In genomic region chr14:56865112-56865511, GRCm38 (mm10) we compare ENCODE assay signal across 8 mouse cellular contexts. TPM values are rescaled to one million over a fixed set of nuclear protein-coding genes. Genes with fewer than 3 reads are reported as not detected.
DNase-seq lines count a peak whose midpoint lies in the region; ATAC-seq and TF ChIP-seq lines count a peak whose summit lies in the region.
"Not testable (repeated sequence)": the region's sequence is repeated elsewhere in the genome, so short reads cannot be mapped to it uniquely, and the experiment has no call there.

No protein-coding gene starts in this region.

- 4% methylated on average over 30 of the region's 30 CpGs for WGBS in embryonic facial prominence, embryonic 14.5 days
- WGBS in hindbrain, embryonic 10.5 days: 3% methylated on average over 30 of the region's 30 CpGs
- 3% methylated on average over 30 of the region's 30 CpGs for WGBS in intestine, postnatal 0 days
- 4% methylated on average over 30 of the region's 30 CpGs for WGBS in limb, embryonic 15.5 days
- 4% methylated on average over 30 of the region's 30 CpGs for WGBS in lung, postnatal 0 days
- WGBS in neural tube, embryonic 12.5 days: 3% methylated on average over 30 of the region's 30 CpGs

- H3K27ac ChIP-seq in embryonic facial prominence, embryonic 14.5 days (replicated peaks; ENCODE audit: low read depth, low read length); gastrocnemius, adult 2 months; intestine, postnatal 0 days (ENCODE audit: low read depth, low read length); limb, embryonic 15.5 days; lung, postnatal 0 days (ENCODE audit: low read length); neural tube, embryonic 12.5 days: not testable (repeated sequence)
- H3K27ac ChIP-seq in hindbrain, embryonic 10.5 days: peak overlapping the region; percentile 69

- not testable (repeated sequence) for H3K9me3 ChIP-seq in E14TG2a.4 (ENCODE audit: low read length); embryonic facial prominence, embryonic 14.5 days (ENCODE audit: control insufficient read depth, low read length); hindbrain, embryonic 10.5 days; intestine, postnatal 0 days (ENCODE audit: control insufficient read depth); limb, embryonic 15.5 days; lung, postnatal 0 days (ENCODE audit: low read length); neural tube, embryonic 12.5 days

- peak overlapping the region; percentile 59 for H3K9ac ChIP-seq in embryonic facial prominence, embryonic 14.5 days (ENCODE audit: low read depth, low read length)
- not testable (repeated sequence) for H3K9ac ChIP-seq in intestine, postnatal 0 days (ENCODE audit: low read depth, low read length); limb, embryonic 15.5 days; lung, postnatal 0 days (replicated peaks; ENCODE audit: low read depth)
- peak overlapping the region; percentile 35; the same call in 1 of the 2 replicates for H3K9ac ChIP-seq in neural tube, embryonic 12.5 days

- peak overlapping the region; percentile 77 for H3K4me3 ChIP-seq in E14TG2a.4 (replicated peaks; ENCODE audit: low read length)
- peak overlapping the region; percentile 46 for H3K4me3 ChIP-seq in embryonic facial prominence, embryonic 14.5 days (ENCODE audit: low read depth, low read length)
- peak overlapping the region; percentile 55 for H3K4me3 ChIP-seq in gastrocnemius, adult 2 months
- H3K4me3 ChIP-seq in hindbrain, embryonic 10.5 days: peak overlapping the region; percentile 59
- peak overlapping the region; percentile 38 for H3K4me3 ChIP-seq in intestine, postnatal 0 days (ENCODE audit: low read depth, low read length)
- H3K4me3 ChIP-seq in limb, embryonic 15.5 days: peak overlapping the region; percentile 41
- peak overlapping the region; percentile 34 for H3K4me3 ChIP-seq in lung, postnatal 0 days (ENCODE audit: low read depth, low read length)
- peak overlapping the region; percentile 37 for H3K4me3 ChIP-seq in neural tube, embryonic 12.5 days

- not testable (repeated sequence) for DNase-seq in embryonic facial prominence, embryonic 14.5 days (ENCODE audit: low spot score); gastrocnemius, adult 2 months; lung, postnatal 0 days (ENCODE audit: low spot score)
- peak; percentile 23 for DNase-seq in hindbrain, embryonic 10.5 days (ENCODE audit: low spot score)

- not testable (repeated sequence) for ATAC-seq in embryonic facial prominence, embryonic 14.5 days (ENCODE audit: low read depth); intestine, postnatal 0 days; limb, embryonic 15.5 days (ENCODE audit: insufficient number of reproducible peaks, low FRiP score, low TSS enrichment, low read depth); lung, postnatal 0 days; neural tube, embryonic 12.5 days (ENCODE audit: low FRiP score, low read depth)

- TF ChIP-seq CTCF in E14TG2a.4 (conservative IDR thresholded peaks at IDR 0.05; ENCODE audit: low read length); gastrocnemius, adult 2 months (IDR thresholded peaks at IDR 0.05); intestine, postnatal 0 days (IDR thresholded peaks at IDR 0.05; ENCODE audit: low read depth); lung, postnatal 0 days (IDR thresholded peaks at IDR 0.05): not testable (repeated sequence)

- peaks cover 29% of the 10 kb centered on the region for H3K27me3 ChIP-seq in E14TG2a.4 (ENCODE audit: insufficient read depth, low read length)
- peaks cover 27% of the 10 kb centered on the region for H3K27me3 ChIP-seq in embryonic facial prominence, embryonic 14.5 days (replicated peaks; ENCODE audit: control insufficient read depth, insufficient read depth, low read length)
- peaks cover 38% of the 10 kb centered on the region for H3K27me3 ChIP-seq in hindbrain, embryonic 10.5 days (ENCODE audit: insufficient read depth, poor library complexity, severe bottlenecking)
- peaks cover 18% of the 10 kb centered on the region; the same call in 1 of the 2 replicates for H3K27me3 ChIP-seq in intestine, postnatal 0 days (replicated peaks; ENCODE audit: control insufficient read depth, insufficient read depth, low read length)
- H3K27me3 ChIP-seq in limb, embryonic 15.5 days: peaks cover 20% of the 10 kb centered on the region
- H3K27me3 ChIP-seq in lung, postnatal 0 days (replicated peaks; ENCODE audit: insufficient read depth, low read length): not testable (repeated sequence)
- peaks cover 22% of the 10 kb centered on the region for H3K27me3 ChIP-seq in neural tube, embryonic 12.5 days (replicated peaks)

- not testable (repeated sequence) for H3K36me3 ChIP-seq in E14TG2a.4 (ENCODE audit: insufficient read depth, low read length); embryonic facial prominence, embryonic 14.5 days (ENCODE audit: control insufficient read depth, insufficient read depth, low read length); hindbrain, embryonic 10.5 days; intestine, postnatal 0 days (ENCODE audit: control insufficient read depth, insufficient read depth); limb, embryonic 15.5 days; lung, postnatal 0 days (ENCODE audit: insufficient read depth, low read length); neural tube, embryonic 12.5 days

- TF ChIP-seq EP300 in lung, postnatal 0 days (IDR thresholded peaks at IDR 0.05): not testable (repeated sequence)

- H3K4me2 ChIP-seq in embryonic facial prominence, embryonic 14.5 days (ENCODE audit: low read depth, low read length): peak overlapping the region; percentile 64
- H3K4me2 ChIP-seq in intestine, postnatal 0 days (replicated peaks; ENCODE audit: low read depth): peak overlapping the region; percentile 61
- H3K4me2 ChIP-seq in limb, embryonic 15.5 days: peak overlapping the region; percentile 71
- peak overlapping the region; percentile 59 for H3K4me2 ChIP-seq in lung, postnatal 0 days (replicated peaks; ENCODE audit: low read depth, low read length)
- H3K4me2 ChIP-seq in neural tube, embryonic 12.5 days (replicated peaks): peak overlapping the region; percentile 70

- intact Hi-C loops in gastrocnemius, adult 2 months (cut with DNase I): not testable (repeated sequence)

- peaks cover 14% of the 10 kb centered on the region for H3K4me1 ChIP-seq in E14TG2a.4 (replicated peaks; ENCODE audit: low read depth, low read length)
- not testable (repeated sequence) for H3K4me1 ChIP-seq in embryonic facial prominence, embryonic 14.5 days (ENCODE audit: control insufficient read depth, insufficient read depth, low read length); hindbrain, embryonic 10.5 days (replicated peaks); intestine, postnatal 0 days (replicated peaks; ENCODE audit: control insufficient read depth, insufficient read depth, low read length); limb, embryonic 15.5 days; lung, postnatal 0 days (ENCODE audit: insufficient read depth, low read depth, low read length); neural tube, embryonic 12.5 days

RNA-seq across cellular contexts. Expression of gene Zmym2, which starts 21.3 kb away (rescaled TPM):
- polyA plus RNA-seq in embryonic facial prominence, embryonic 14.5 days (2014; fragmentation: Nextera tagmentation; extraction: Ambion mirVana): 36.6 and 45.1 TPM in 2 replicates
- total RNA-seq in gastrocnemius, adult 2 months (2021): 10 to 100 TPM; 35.2 to 36.8 TPM
- polyA plus RNA-seq in hindbrain, embryonic 10.5 days (2016; fragmentation: Nextera tagmentation; extraction: Ambion mirVana): 47.9 and 62.1 TPM in 2 replicates
- 7.8 and 10.1 TPM in 2 replicates for polyA plus RNA-seq in intestine, postnatal 0 days (2015; fragmentation: Nextera tagmentation; extraction: Ambion mirVana)
- 34.0 and 38.2 TPM in 2 replicates for polyA plus RNA-seq in limb, embryonic 15.5 days (2015; fragmentation: Nextera tagmentation; extraction: Ambion mirVana)
- polyA plus RNA-seq in lung, postnatal 0 days (2015; fragmentation: Nextera tagmentation; extraction: Ambion mirVana): 21.1 and 22.8 TPM in 2 replicates
- polyA plus RNA-seq in neural tube, embryonic 12.5 days (2016; fragmentation: Nextera tagmentation; extraction: Ambion mirVana): 75.4 and 79.8 TPM in 2 replicates

RNA-seq across cellular contexts. Expression of gene Zmym5, which starts 53.6 kb away (rescaled TPM):
- polyA plus RNA-seq in embryonic facial prominence, embryonic 14.5 days (2014; fragmentation: Nextera tagmentation; extraction: Ambion mirVana): 19.8 TPM in 2 replicates
- 10 to 100 TPM; 18.5 to 22.5 TPM for total RNA-seq in gastrocnemius, adult 2 months (2021)
- polyA plus RNA-seq in hindbrain, embryonic 10.5 days (2016; fragmentation: Nextera tagmentation; extraction: Ambion mirVana): 17.8 and 23.3 TPM in 2 replicates
- polyA plus RNA-seq in intestine, postnatal 0 days (2015; fragmentation: Nextera tagmentation; extraction: Ambion mirVana): 14.7 and 15.3 TPM in 2 replicates
- 25.9 and 26.4 TPM in 2 replicates for polyA plus RNA-seq in limb, embryonic 15.5 days (2015; fragmentation: Nextera tagmentation; extraction: Ambion mirVana)
- 25.5 and 28.6 TPM in 2 replicates for polyA plus RNA-seq in lung, postnatal 0 days (2015; fragmentation: Nextera tagmentation; extraction: Ambion mirVana)
- 33.3 and 36.3 TPM in 2 replicates for polyA plus RNA-seq in neural tube, embryonic 12.5 days (2016; fragmentation: Nextera tagmentation; extraction: Ambion mirVana)
